Mouse (Mus musculus) olfactory bulb, adult 2 months (tissue): ENCODE results near the gene Ern1. TPM values are rescaled to one million over a fixed set of nuclear protein-coding genes. Genes with fewer than 3 reads are reported as not detected.

Experiments
- H3K27ac ChIP-seq: fragments of 200-500 bp; 2 replicates; pipeline ENCODE4 v1.5.1; 2012; ENCODE audit warnings: low read depth, low read length; ENCODE audit not compliant: insufficient read depth
- H3K4me1 ChIP-seq: fragments of 200-500 bp; 2 replicates; pipeline ENCODE4 v1.6.1; 2012; ENCODE audit warnings: low read length; ENCODE audit not compliant: control insufficient read depth, insufficient read depth
- H3K4me3 ChIP-seq: fragments of 200-500 bp; 2 replicates; pipeline ENCODE4 v1.5.1; 2012; ENCODE audit warnings: mild to moderate bottlenecking, low read depth, low read length, moderate library complexity; ENCODE audit not compliant: insufficient read depth
- CTCF ChIP-seq: fragments of 200-500 bp; IDR thresholded peaks from 2 replicates; pipeline ENCODE4 v1.5.1; 2012; ENCODE audit warnings: low read depth, mild to moderate bottlenecking, low read length, moderate library complexity; ENCODE audit not compliant: insufficient read depth
- POLR2A ChIP-seq: fragments of 200-500 bp; IDR thresholded peaks from 2 replicates; pipeline ENCODE4 v1.6.1; 2012; ENCODE audit warnings: mild to moderate bottlenecking, low read depth, low read length, moderate library complexity; ENCODE audit not compliant: insufficient read depth
- WGBS: fragments of 180-500 bp; shearing (Covaris S2); methylation state at CpG from one replicate; pipeline ENCODE4 v1.1.7; 2018; 5-methylcytosine and 5-hydroxymethylcytosine counted together
- polyA plus RNA-seq: library from polyadenylated mRNA; stranded (reverse); fragments of >200 nt; gene quantifications from 2 replicates; pipeline ENCODE4 v1.2.4, GENCODE M21; 2012; ENCODE audit warnings: low replicate concordance; ENCODE audit not compliant: missing spikeins, insufficient read depth, insufficient read length

The Ern1 gene
- polyA plus RNA-seq, 1 experiment, result not detected

DNA sequence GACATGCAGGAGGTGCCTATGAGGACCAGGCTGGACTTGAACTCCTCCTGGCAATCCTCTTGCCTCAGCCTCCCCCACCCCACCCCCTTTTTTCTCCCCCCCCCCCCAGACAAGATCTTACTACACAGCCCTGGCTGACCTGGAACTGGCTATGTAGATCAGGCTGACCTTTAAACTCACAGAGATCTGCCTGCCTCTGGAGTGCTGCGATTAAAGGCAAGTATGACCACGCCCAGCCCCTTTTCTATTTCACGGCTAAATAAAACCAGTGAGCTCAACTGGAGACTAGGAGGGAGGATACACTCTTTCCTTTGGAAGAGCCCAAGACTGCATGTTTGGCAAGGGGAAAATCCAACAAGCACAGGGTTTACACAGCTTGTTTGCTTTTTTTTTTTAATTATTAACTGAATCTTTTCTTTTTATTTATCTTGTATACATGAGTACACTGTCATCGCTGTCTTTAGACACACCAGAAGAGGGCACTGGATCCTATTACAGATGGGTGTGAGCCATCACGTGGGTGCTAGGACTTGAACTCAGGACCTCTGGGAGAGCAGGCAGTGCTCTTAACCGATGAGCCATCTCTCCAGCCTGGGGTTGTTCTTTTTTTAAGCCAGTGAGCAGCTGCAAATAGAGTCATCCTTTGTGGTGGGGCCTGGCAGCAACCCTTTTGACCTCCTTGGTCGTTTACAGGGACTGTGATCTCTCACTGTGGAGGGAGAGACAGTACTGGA, 94.9 kb downstream of the Ern1 start:
- no peak overlapping the region for H3K4me3 ChIP-seq
- no peaks in the 10 kb centered on the region for H3K4me1 ChIP-seq
- no peak for TF ChIP-seq POLR2A
- no peak for TF ChIP-seq CTCF
- WGBS, result 66% methylated on average over 7 of the region's 7 CpGs
- H3K27ac ChIP-seq, result no peak overlapping the region

DNA sequence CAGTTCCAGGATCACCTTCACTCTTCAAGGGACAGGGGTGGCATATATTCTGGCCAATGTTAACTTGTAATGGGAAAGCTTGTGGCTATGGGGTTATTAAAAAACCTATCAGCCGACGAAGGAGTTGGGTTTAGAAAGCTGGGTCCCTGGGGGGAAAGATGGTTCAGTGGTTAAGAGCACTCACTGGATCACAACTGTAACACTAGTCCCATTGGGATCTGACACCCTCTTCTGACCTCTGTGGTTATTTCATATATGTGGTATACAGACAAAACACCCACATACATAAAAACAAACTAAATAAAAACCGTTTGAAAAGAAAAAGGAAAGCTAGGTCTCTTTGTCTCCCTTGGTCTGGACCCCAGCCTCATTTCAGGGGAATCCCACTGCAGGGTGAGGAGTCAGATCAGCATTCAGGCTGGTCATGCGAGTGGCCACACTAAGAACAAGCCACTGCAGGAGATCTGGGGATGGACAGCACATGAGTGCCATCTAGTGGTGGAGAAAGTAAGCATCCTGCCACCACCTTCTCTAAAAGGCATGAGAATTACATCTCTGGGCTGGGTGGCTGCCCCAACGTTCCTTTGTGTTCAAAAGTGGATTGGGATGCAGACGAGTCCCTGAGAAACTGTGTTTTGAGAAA, 96.0 kb downstream of the Ern1 start:
- WGBS, result 27% methylated on average over 6 of the region's 6 CpGs
- no peak for TF ChIP-seq POLR2A
- TF ChIP-seq CTCF, result peak; percentile 55
- no peak overlapping the region for H3K4me3 ChIP-seq
- no peaks in the 10 kb centered on the region for H3K4me1 ChIP-seq
- H3K27ac ChIP-seq, result no peak overlapping the region

DNA sequence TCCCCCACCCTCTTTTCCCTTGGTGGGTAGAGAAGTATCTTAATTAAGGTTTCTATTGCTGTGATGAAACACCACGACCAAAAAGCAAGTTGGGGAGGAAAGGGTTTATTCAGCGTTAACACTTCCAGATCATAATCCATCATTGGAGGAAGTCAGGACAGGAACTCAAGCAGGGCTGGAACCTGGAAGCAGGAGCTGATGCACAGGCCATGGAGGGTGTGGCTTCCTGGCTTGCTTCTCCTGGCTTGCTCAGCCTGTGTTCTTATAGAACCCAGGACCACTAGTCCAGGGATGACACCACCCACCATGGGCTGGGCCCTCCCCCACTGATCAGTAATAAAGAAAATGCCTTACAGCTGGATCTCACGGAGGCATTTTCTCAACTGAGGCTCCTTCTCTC, 96.9 kb downstream of the Ern1 start:
- 54% methylated on average over 3 of the region's 3 CpGs for WGBS
- Histone ChIP-seq H3K4me3 (no peak overlapping the region), H3K4me1 (no peaks in the 10 kb centered on the region), H3K27ac (no peak overlapping the region)
- no peak for TF ChIP-seq POLR2A
- no peak for TF ChIP-seq CTCF

DNA sequence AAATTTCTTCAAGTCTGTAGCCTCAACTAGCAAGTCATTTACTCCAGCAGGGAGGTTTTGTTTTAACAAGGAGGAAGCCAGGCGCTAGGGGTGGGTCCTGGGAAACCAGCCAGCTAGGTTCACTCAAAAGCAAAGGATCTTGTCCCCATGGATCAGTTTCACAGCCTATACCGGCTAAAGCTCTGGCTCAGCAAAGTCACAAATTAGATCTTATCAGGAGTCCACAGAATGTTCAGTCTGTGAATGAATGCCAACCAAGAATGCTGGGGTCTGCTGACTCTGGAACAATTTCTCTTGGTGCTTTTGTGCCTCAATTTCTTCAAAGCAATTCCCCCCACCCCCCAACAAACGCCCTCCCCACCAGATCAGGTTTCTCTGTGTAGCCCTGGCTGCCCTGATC, 98.0 kb downstream of the Ern1 start:
- TF ChIP-seq CTCF (no peak), POLR2A (no peak)
- Histone ChIP-seq H3K4me1 (no peaks in the 10 kb centered on the region), H3K4me3 (no peak overlapping the region), H3K27ac (no peak overlapping the region)
- 29% methylated on average over 3 of the region's 3 CpGs for WGBS

DNA sequence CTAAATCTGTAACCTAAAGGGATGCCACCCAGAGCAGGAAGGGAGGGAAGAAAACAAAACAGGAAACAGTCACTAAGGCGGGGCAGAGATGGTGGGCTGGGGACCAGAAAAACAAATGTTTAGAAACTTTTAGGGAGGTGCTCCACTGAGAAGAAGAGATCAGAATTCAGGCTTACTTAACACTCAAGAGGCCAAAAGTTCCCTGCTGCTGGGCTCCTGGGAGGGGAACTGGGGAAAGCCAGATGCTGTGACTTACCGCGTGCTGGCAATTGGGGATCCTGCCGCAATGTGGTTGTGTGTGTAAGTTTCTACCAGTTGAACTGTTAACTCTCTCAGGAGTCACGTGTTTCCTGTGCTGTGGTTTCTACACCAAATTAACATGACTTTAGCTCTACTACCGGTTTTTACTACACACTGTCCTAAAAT, 99.8 kb downstream of the Ern1 start, which contains the start of gene Icam2:
TSS of gene Icam2 (minus strand) at position 285 of the 426 bp plus-strand sequence.
- 82% methylated on average over 6 of the region's 6 CpGs for WGBS
- Histone ChIP-seq H3K4me3 (no peak within 1 kb of the TSS), H3K27ac (no peak within 1 kb of the TSS), H3K4me1 (no peaks in the 10 kb centered on the region)
- TF ChIP-seq CTCF (no peak), POLR2A (no peak)

DNA sequence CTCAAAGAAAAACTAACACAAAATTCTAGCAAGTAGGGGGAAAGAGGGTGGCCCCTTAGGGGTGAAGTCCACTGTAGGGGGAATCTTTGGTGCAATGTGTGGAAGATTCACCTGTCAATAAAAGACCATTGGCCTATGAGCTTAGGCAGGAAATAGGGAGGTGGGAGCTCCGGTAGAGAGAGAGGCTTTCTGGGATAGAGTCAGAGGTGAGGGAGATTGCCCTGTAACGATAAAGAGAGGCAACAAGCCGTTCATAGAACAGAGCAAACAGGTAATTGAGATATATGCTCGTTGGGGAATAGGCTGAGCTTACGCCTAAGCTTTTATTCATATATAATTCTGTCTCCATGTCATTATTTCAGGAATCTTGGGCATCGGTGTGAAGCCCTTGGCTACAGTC, 100.6 kb downstream of the Ern1 start:
- H3K4me1 ChIP-seq, result no peaks in the 10 kb centered on the region
- TF ChIP-seq CTCF, result no peak
- TF ChIP-seq POLR2A, result no peak
- H3K4me3 ChIP-seq, result no peak overlapping the region
- WGBS, result 82% methylated on average over 6 of the region's 6 CpGs
- no peak overlapping the region for H3K27ac ChIP-seq

DNA sequence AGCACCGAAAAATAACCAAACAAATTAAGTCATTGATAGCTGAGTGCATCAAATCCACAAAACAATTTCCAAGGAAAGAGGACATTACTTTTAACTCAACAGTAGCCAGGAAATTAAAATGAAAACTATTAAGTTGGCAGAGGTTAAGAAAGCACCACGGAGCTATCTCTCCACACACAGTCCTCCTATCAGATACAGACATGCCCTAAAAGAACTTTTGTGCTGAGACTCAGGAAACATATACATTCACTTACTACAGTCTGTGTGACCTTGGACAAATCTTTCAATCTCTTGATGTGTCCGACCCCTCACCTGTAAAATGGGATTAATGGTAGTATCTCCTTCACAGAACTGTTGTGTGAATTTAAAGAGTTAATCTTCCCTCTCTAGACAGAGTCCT, 101.2 kb downstream of the Ern1 start:
- TF ChIP-seq POLR2A (no peak), CTCF (no peak)
- Histone ChIP-seq H3K4me1 (no peaks in the 10 kb centered on the region), H3K27ac (no peak overlapping the region), H3K4me3 (no peak overlapping the region)
- WGBS, result 93% methylated on average over 3 of the region's 3 CpGs

DNA sequence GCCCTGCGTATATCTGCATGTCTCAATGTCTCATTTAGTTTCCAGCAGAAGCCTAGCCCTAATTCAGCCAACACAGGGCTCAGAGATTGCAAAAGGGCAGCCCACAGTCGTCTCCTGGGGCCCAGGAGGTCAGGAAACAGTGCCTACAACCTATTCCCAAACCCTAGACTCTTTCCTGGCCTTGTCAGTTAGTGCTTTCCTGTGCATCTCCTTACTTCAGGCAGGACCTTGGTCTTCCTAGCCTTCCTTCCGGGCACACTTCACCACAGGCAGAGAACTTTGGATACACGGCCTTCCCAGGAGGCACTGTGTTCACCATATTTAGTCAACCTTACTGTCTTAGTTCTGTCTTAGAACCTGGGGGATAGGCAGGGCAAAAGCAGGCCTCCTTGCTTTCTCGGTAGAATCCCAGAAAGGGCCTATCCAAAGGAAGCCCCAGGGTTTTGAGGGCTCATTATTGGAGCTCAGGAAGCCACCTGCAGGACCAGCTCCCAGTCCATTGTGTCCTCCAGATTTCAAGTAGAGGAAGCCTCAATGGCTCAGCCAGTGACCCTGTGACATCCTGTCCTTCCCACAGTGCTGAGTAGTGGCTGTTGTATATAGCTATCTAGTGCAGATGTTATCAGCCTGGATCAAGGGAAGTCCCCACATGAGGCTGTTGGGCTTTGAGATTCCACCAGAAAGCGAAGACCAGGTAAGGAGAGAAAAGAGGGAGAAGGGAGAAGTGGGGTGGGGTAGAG, 104.4 kb downstream of the Ern1 start:
- Histone ChIP-seq H3K27ac (no peak overlapping the region), H3K4me1 (no peaks in the 10 kb centered on the region), H3K4me3 (no peak overlapping the region)
- no peak for TF ChIP-seq CTCF
- 89% methylated on average over 6 of the region's 6 CpGs for WGBS

DNA sequence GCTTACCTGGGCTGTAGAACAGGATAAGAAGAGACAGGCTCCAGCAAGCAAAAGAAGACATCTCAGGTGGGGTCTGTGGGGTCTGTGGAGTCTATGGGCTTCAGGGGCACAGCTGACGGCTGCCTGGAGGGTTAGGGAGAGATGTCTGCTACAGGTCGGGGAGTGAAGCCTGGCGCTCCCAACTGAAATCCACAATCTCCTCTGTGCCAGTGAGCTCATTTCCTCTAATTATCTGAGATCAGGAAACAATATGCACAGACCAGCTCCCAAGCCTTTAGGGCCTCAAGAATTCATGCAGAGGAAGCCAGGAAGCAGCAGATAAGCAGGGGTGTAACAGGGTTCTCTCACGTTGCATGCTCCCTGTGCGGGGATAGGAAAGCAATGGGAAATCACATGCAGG, 105.2 kb downstream of the Ern1 start:
- Histone ChIP-seq H3K4me3 (no peak overlapping the region), H3K27ac (no peak overlapping the region), H3K4me1 (no peaks in the 10 kb centered on the region)
- 83% methylated on average over 5 of the region's 5 CpGs for WGBS
- no peak for TF ChIP-seq POLR2A
- no peak for TF ChIP-seq CTCF
